Mouse (Mus musculus): Measurements from ENCODE around the gene Tiparp.

GRCm38 (mm10) chr3:65588424-65588823 is 60.2 kb downstream of the Tiparp start:
- TF ChIP-seq CTCF (IDR thresholded peaks at IDR 0.05; ENCODE audit: insufficient read depth, low read length) (no peak), POLR2A (IDR thresholded peaks at IDR 0.05; ENCODE audit: borderline replicate concordance, extremely low read depth, low read depth, low read length) (no peak)

Measured in lung, adult 2 months (tissue).